8 mouse cellular contexts compared by ENCODE assay signal in genomic region chr9:108648611-108649560, GRCm38 (mm10). TPM values are rescaled to one million over a fixed set of nuclear protein-coding genes. Genes with fewer than 3 reads are reported as not detected.
A peak's percentile ranks its signal among the peaks of the same experiment; 100 is the strongest.
DNase-seq lines count a peak whose midpoint lies in the region; ATAC-seq lines count a peak whose summit lies in the region.

TSS of gene Arih2 (minus strand) at chr9:108649386.

- under 1% methylated on average over 112 of the region's 112 CpGs for WGBS in forebrain, embryonic 11.5 days
- under 1% methylated on average over 112 of the region's 112 CpGs for WGBS in heart, embryonic 16.5 days
- WGBS in liver, embryonic 15.5 days (ENCODE audit: insufficient replicate concordance), result under 1% methylated on average over 112 of the region's 112 CpGs
- WGBS in neural tube, embryonic 12.5 days, result under 1% methylated on average over 112 of the region's 112 CpGs

- H3K36me3 ChIP-seq in forebrain, embryonic 11.5 days (ENCODE audit: control insufficient read depth, insufficient read depth, low read length), result no peaks in the 10 kb centered on the region
- H3K36me3 ChIP-seq in heart, embryonic 16.5 days (ENCODE audit: control insufficient read depth, insufficient read depth), result no peaks in the 10 kb centered on the region
- peaks cover 10% of the 10 kb centered on the region for H3K36me3 ChIP-seq in liver, embryonic 15.5 days (replicated peaks)
- H3K36me3 ChIP-seq in neural tube, embryonic 12.5 days, result no peaks in the 10 kb centered on the region

- H3K27ac ChIP-seq in forebrain, embryonic 11.5 days (ENCODE audit: low read depth, low read length), result peak within 1 kb of the TSS; percentile 37
- H3K27ac ChIP-seq in heart, embryonic 16.5 days (ENCODE audit: low read length), result peak within 1 kb of the TSS; percentile 98
- H3K27ac ChIP-seq in liver, embryonic 15.5 days (replicated peaks), result peak within 1 kb of the TSS; percentile 96
- peak within 1 kb of the TSS; percentile 46 for H3K27ac ChIP-seq in neural tube, embryonic 12.5 days

- H3K4me3 ChIP-seq in forebrain, embryonic 11.5 days (ENCODE audit: low read depth, low read length), result peak within 1 kb of the TSS; percentile 96
- peak within 1 kb of the TSS; percentile 99 for H3K4me3 ChIP-seq in heart, embryonic 16.5 days (ENCODE audit: low read length)
- H3K4me3 ChIP-seq in liver, embryonic 15.5 days (replicated peaks), result peak within 1 kb of the TSS; percentile 93
- peak within 1 kb of the TSS; percentile 99 for H3K4me3 ChIP-seq in neural tube, embryonic 12.5 days

- H3K27me3 ChIP-seq in forebrain, embryonic 11.5 days (ENCODE audit: control insufficient read depth, insufficient read depth, low read length), result no peaks in the 10 kb centered on the region
- no peaks in the 10 kb centered on the region for H3K27me3 ChIP-seq in heart, embryonic 16.5 days (ENCODE audit: control insufficient read depth, insufficient read depth, low read length)
- no peaks in the 10 kb centered on the region for H3K27me3 ChIP-seq in liver, embryonic 15.5 days
- H3K27me3 ChIP-seq in neural tube, embryonic 12.5 days (replicated peaks), result no peaks in the 10 kb centered on the region

- peak; percentile 86 to 90 for DNase-seq in CD8-positive naive resting alpha-beta T cell, adult 2 months (ENCODE audit: low read depth in 2 of 2, low spot score in 2 of 2)
- peak; percentile 92 for DNase-seq in c-Kit-positive CD71-negative TER-119-negative erythroid progenitor cells, embryonic 14.5 days (ENCODE audit: low read depth)
- DNase-seq in forebrain, embryonic 11.5 days (ENCODE audit: low spot score), result peak; percentile 94
- DNase-seq in kidney, postnatal 36 days, result peak; percentile 92 to 95
- DNase-seq in telencephalon, adult 2 months (ENCODE audit: low read depth, low spot score), result peak; percentile 92

- no peaks in the 10 kb centered on the region for H3K9me3 ChIP-seq in forebrain, embryonic 11.5 days (ENCODE audit: control insufficient read depth, low read length)
- H3K9me3 ChIP-seq in heart, embryonic 16.5 days (replicated peaks; ENCODE audit: control insufficient read depth, low read length), result no peaks in the 10 kb centered on the region
- no peaks in the 10 kb centered on the region for H3K9me3 ChIP-seq in liver, embryonic 15.5 days (replicated peaks)
- no peaks in the 10 kb centered on the region for H3K9me3 ChIP-seq in neural tube, embryonic 12.5 days

- peak within 1 kb of the TSS; percentile 83 for H3K9ac ChIP-seq in forebrain, embryonic 11.5 days (ENCODE audit: low read length)
- H3K9ac ChIP-seq in heart, embryonic 16.5 days (ENCODE audit: low read length), result peak within 1 kb of the TSS; percentile 98
- H3K9ac ChIP-seq in liver, embryonic 15.5 days, result peak within 1 kb of the TSS; percentile 90
- peak within 1 kb of the TSS; percentile 92 for H3K9ac ChIP-seq in neural tube, embryonic 12.5 days

- ATAC-seq in forebrain, embryonic 11.5 days (replicated peaks; ENCODE audit: low FRiP score), result peak; percentile 99
- peak; percentile 97 for ATAC-seq in heart, embryonic 16.5 days (replicated peaks; ENCODE audit: extremely low read depth, insufficient read depth, low FRiP score)
- ATAC-seq in liver, embryonic 15.5 days (ENCODE audit: insufficient read depth), result peak; percentile 95
- peak; percentile 98 for ATAC-seq in neural tube, embryonic 12.5 days (ENCODE audit: low FRiP score, low read depth)

- peak within 1 kb of the TSS; percentile 95 for H3K4me2 ChIP-seq in forebrain, embryonic 11.5 days (ENCODE audit: low read depth, low read length, severe bottlenecking)
- peak within 1 kb of the TSS; percentile 72 for H3K4me2 ChIP-seq in heart, embryonic 16.5 days (ENCODE audit: low read depth, low read length)
- H3K4me2 ChIP-seq in liver, embryonic 15.5 days, result peak within 1 kb of the TSS; percentile 82
- peak within 1 kb of the TSS; percentile 76 for H3K4me2 ChIP-seq in neural tube, embryonic 12.5 days (replicated peaks)

- H3K4me1 ChIP-seq in forebrain, embryonic 11.5 days (replicated peaks; ENCODE audit: control insufficient read depth, insufficient read depth, low read length), result peaks cover 8% of the 10 kb centered on the region; the same call in 1 of the 2 replicates
- peaks cover 23% of the 10 kb centered on the region for H3K4me1 ChIP-seq in heart, embryonic 16.5 days (ENCODE audit: control insufficient read depth, insufficient read depth, low read length)
- H3K4me1 ChIP-seq in liver, embryonic 15.5 days (replicated peaks), result peaks cover 29% of the 10 kb centered on the region
- H3K4me1 ChIP-seq in neural tube, embryonic 12.5 days, result peaks cover 19% of the 10 kb centered on the region

RNA-seq across cellular contexts. Expression of gene Arih2, which starts in this region (rescaled TPM):
- 61.1 and 62.1 TPM in 2 replicates for polyA plus RNA-seq in forebrain, embryonic 11.5 days (2014; fragmentation: Nextera tagmentation; extraction: Ambion mirVana)
- polyA plus RNA-seq in heart, embryonic 16.5 days (2015; fragmentation: Nextera tagmentation; extraction: Ambion mirVana), result 45.6 and 46.9 TPM in 2 replicates
- 29.7 and 32.3 TPM in 2 replicates for polyA plus RNA-seq in liver, embryonic 15.5 days (2015; fragmentation: Nextera tagmentation; extraction: Ambion mirVana)
- 56.2 and 57.2 TPM in 2 replicates for polyA plus RNA-seq in neural tube, embryonic 12.5 days (2016; fragmentation: Nextera tagmentation; extraction: Ambion mirVana)

Comparison
In these comparisons a context has a peak if more than half of its experiments do, and no peak if none do; other contexts are left out.
1. Peak in every context shown above with its lines: DNase-seq, ATAC-seq, H3K4me3 ChIP-seq and H3K27ac ChIP-seq.
2. H3K27ac ChIP-seq: peak in every context shown above with its lines; median percentile 98 in heart, embryonic 16.5 days; 96 in liver, embryonic 15.5 days; 46 in neural tube, embryonic 12.5 days; 37 in forebrain, embryonic 11.5 days.